Mouse (Mus musculus): ENCODE measurements around the gene Cfdp1. TPM values are rescaled to one million over a fixed set of nuclear protein-coding genes. Genes with fewer than 3 reads are reported as not detected.

Cfdp1 gene
- 201 TPM in 2 replicates for polyA plus RNA-seq (2015; fragmentation: Nextera tagmentation; extraction: Ambion mirVana)

GRCm38 (mm10) chr8:111853861-111854501 is at the start of gene Cfdp1:
TSS of gene Cfdp1 (minus strand) at chr8:111854291.
- peak within 1 kb of the TSS; percentile 84 for H3K4me2 ChIP-seq
- H3K9me3 ChIP-seq = no peaks in the 10 kb centered on the region
- peaks cover 26% of the 10 kb centered on the region for H3K4me1 ChIP-seq (replicated peaks)
- no peaks in the 10 kb centered on the region for H3K36me3 ChIP-seq
- H3K4me3 ChIP-seq = peak within 1 kb of the TSS; percentile 92
- no peaks in the 10 kb centered on the region for H3K27me3 ChIP-seq
- peak; percentile 100 for ATAC-seq (ENCODE audit: low FRiP score, low read depth)
- WGBS = under 1% methylated on average over 53 of the region's 53 CpGs
- 0 out of 2 replicates have a peak within 1 kb of the TSS, but pooled peaks have one; percentile 28 for H3K27ac ChIP-seq (replicated peaks)
- H3K9ac ChIP-seq = peak within 1 kb of the TSS; percentile 85

GRCm38 (mm10) chr8:111902080-111902479 is 48.0 kb upstream of the Cfdp1 start:
- Histone ChIP-seq H3K9ac (no peak overlapping the region), H3K4me1 (replicated peaks) (no peaks in the 10 kb centered on the region), H3K4me2 (no peak overlapping the region), H3K4me3 (no peak overlapping the region), H3K27me3 (no peaks in the 10 kb centered on the region), H3K36me3 (no peaks in the 10 kb centered on the region), H3K9me3 (no peaks in the 10 kb centered on the region), H3K27ac (replicated peaks) (no peak overlapping the region)
- 40% methylated on average over 5 of the region's 5 CpGs for WGBS
- ATAC-seq (ENCODE audit: low FRiP score, low read depth) = no peak

GRCm38 (mm10) chr8:111898586-111898985 is 44.5 kb upstream of the Cfdp1 start:
- Histone ChIP-seq H3K4me3 (no peak overlapping the region), H3K4me2 (no peak overlapping the region), H3K27me3 (no peaks in the 10 kb centered on the region), H3K4me1 (replicated peaks) (no peaks in the 10 kb centered on the region), H3K9ac (no peak overlapping the region), H3K27ac (replicated peaks) (no peak overlapping the region), H3K36me3 (no peaks in the 10 kb centered on the region), H3K9me3 (no peaks in the 10 kb centered on the region)
- ATAC-seq (ENCODE audit: low FRiP score, low read depth) = no peak
- 32% methylated on average over 10 of the region's 10 CpGs for WGBS

- no peak overlapping the region for H3K9ac ChIP-seq
- no peaks in the 10 kb centered on the region for H3K36me3 ChIP-seq
- H3K9me3 ChIP-seq = no peaks in the 10 kb centered on the region
- H3K4me1 ChIP-seq (replicated peaks) = peaks cover 6% of the 10 kb centered on the region
- no peak overlapping the region for H3K4me2 ChIP-seq
- H3K27ac ChIP-seq (replicated peaks) = no peak overlapping the region
- no peak overlapping the region for H3K4me3 ChIP-seq
- peaks cover 27% of the 10 kb centered on the region for H3K27me3 ChIP-seq
- ATAC-seq (ENCODE audit: low FRiP score, low read depth) = no peak
- 87% methylated on average over 7 of the region's 7 CpGs for WGBS
These were observed 40.9 kb upstream of the Cfdp1 start for GRCm38 (mm10) chr8:111894955-111895354.

- Histone ChIP-seq H3K36me3 (no peaks in the 10 kb centered on the region), H3K27me3 (peaks cover 49% of the 10 kb centered on the region), H3K4me3 (no peak overlapping the region), H3K4me1 (replicated peaks) (peaks cover 11% of the 10 kb centered on the region), H3K4me2 (no peak overlapping the region), H3K9ac (no peak overlapping the region), H3K27ac (replicated peaks) (no peak overlapping the region), H3K9me3 (no peaks in the 10 kb centered on the region)
- WGBS = 69% methylated on average over 5 of the region's 5 CpGs
- ATAC-seq (ENCODE audit: low FRiP score, low read depth) = no peak
These were observed 38.5 kb upstream of the Cfdp1 start for GRCm38 (mm10) chr8:111892615-111893014.

- Histone ChIP-seq H3K36me3 (no peaks in the 10 kb centered on the region), H3K4me1 (replicated peaks) (peaks cover 11% of the 10 kb centered on the region), H3K9me3 (no peaks in the 10 kb centered on the region), H3K27me3 (peaks cover 49% of the 10 kb centered on the region), H3K9ac (no peak overlapping the region), H3K27ac (replicated peaks) (no peak overlapping the region), H3K4me3 (no peak overlapping the region), H3K4me2 (no peak overlapping the region)
- 41% methylated on average over 8 of the region's 8 CpGs for WGBS
- no peak for ATAC-seq (ENCODE audit: low FRiP score, low read depth)
These were observed 37.9 kb upstream of the Cfdp1 start for GRCm38 (mm10) chr8:111891983-111892382.

GRCm38 (mm10) chr8:111890911-111891303 is 36.8 kb upstream of the Cfdp1 start:
- peaks cover 11% of the 10 kb centered on the region for H3K4me1 ChIP-seq (replicated peaks)
- H3K9ac ChIP-seq = no peak overlapping the region
- peak overlapping the region; percentile 72 for H3K4me2 ChIP-seq
- no peak for ATAC-seq (ENCODE audit: low FRiP score, low read depth)
- 59% methylated on average over 6 of the region's 6 CpGs for WGBS
- H3K27ac ChIP-seq (replicated peaks) = no peak overlapping the region
- peaks cover 49% of the 10 kb centered on the region for H3K27me3 ChIP-seq
- no peaks in the 10 kb centered on the region for H3K36me3 ChIP-seq
- no peaks in the 10 kb centered on the region for H3K9me3 ChIP-seq
- H3K4me3 ChIP-seq = no peak overlapping the region

- WGBS = 11% methylated on average over 86 of the region's 86 CpGs
- Histone ChIP-seq H3K27ac (replicated peaks) (no peak overlapping the region), H3K4me1 (replicated peaks) (peaks cover 11% of the 10 kb centered on the region), H3K4me3 (peak overlapping the region; percentile 38), H3K36me3 (no peaks in the 10 kb centered on the region), H3K4me2 (peak overlapping the region; percentile 72), H3K9me3 (no peaks in the 10 kb centered on the region), H3K9ac (peak overlapping the region; percentile 20; the same call in 1 of the 2 replicates), H3K27me3 (peaks cover 49% of the 10 kb centered on the region)
- ATAC-seq (ENCODE audit: low FRiP score, low read depth) = peak; percentile 42
These were observed 36.1 kb upstream of the Cfdp1 start for GRCm38 (mm10) chr8:111889931-111890910.

GRCm38 (mm10) chr8:111888091-111888650 is 34.1 kb upstream of the Cfdp1 start:
- H3K4me1 ChIP-seq (replicated peaks) = peaks cover 11% of the 10 kb centered on the region
- H3K27me3 ChIP-seq = peaks cover 49% of the 10 kb centered on the region
- H3K9ac ChIP-seq = no peak overlapping the region
- H3K36me3 ChIP-seq = no peaks in the 10 kb centered on the region
- H3K9me3 ChIP-seq = no peaks in the 10 kb centered on the region
- 56% methylated on average over 7 of the region's 7 CpGs for WGBS
- no peak for ATAC-seq (ENCODE audit: low FRiP score, low read depth)
- H3K4me3 ChIP-seq = no peak overlapping the region
- no peak overlapping the region for H3K27ac ChIP-seq (replicated peaks)
- no peak overlapping the region for H3K4me2 ChIP-seq

GRCm38 (mm10) chr8:111887479-111887878 is 33.4 kb upstream of the Cfdp1 start:
- Histone ChIP-seq H3K27me3 (peaks cover 46% of the 10 kb centered on the region), H3K36me3 (no peaks in the 10 kb centered on the region), H3K9me3 (no peaks in the 10 kb centered on the region), H3K4me3 (no peak overlapping the region), H3K4me2 (no peak overlapping the region), H3K4me1 (replicated peaks) (peaks cover 11% of the 10 kb centered on the region), H3K9ac (no peak overlapping the region), H3K27ac (replicated peaks) (no peak overlapping the region)
- no peak for ATAC-seq (ENCODE audit: low FRiP score, low read depth)
- 88% methylated on average over 1 of the region's 1 CpGs for WGBS

- WGBS = 90% methylated on average over 4 of the region's 4 CpGs
- no peaks in the 10 kb centered on the region for H3K36me3 ChIP-seq
- H3K27ac ChIP-seq (replicated peaks) = no peak overlapping the region
- H3K4me2 ChIP-seq = no peak overlapping the region
- no peaks in the 10 kb centered on the region for H3K4me1 ChIP-seq (replicated peaks)
- no peak overlapping the region for H3K9ac ChIP-seq
- no peak for ATAC-seq (ENCODE audit: low FRiP score, low read depth)
- no peaks in the 10 kb centered on the region for H3K9me3 ChIP-seq
- H3K4me3 ChIP-seq = no peak overlapping the region
- peaks cover 10% of the 10 kb centered on the region; the same call in 1 of the 2 replicates for H3K27me3 ChIP-seq
These were observed 29.5 kb upstream of the Cfdp1 start for GRCm38 (mm10) chr8:111883615-111884014.

- Histone ChIP-seq H3K27ac (replicated peaks) (no peak overlapping the region), H3K4me3 (no peak overlapping the region), H3K4me1 (replicated peaks) (no peaks in the 10 kb centered on the region), H3K36me3 (no peaks in the 10 kb centered on the region), H3K4me2 (no peak overlapping the region), H3K9me3 (no peaks in the 10 kb centered on the region), H3K9ac (no peak overlapping the region), H3K27me3 (no peaks in the 10 kb centered on the region)
- no peak for ATAC-seq (ENCODE audit: low FRiP score, low read depth)
- 8% methylated on average over 2 of the region's 2 CpGs for WGBS
These were observed 27.5 kb upstream of the Cfdp1 start for GRCm38 (mm10) chr8:111881591-111881990.
